25 mouse cellular contexts compared by ENCODE assay signal in the genomic region with DNA sequence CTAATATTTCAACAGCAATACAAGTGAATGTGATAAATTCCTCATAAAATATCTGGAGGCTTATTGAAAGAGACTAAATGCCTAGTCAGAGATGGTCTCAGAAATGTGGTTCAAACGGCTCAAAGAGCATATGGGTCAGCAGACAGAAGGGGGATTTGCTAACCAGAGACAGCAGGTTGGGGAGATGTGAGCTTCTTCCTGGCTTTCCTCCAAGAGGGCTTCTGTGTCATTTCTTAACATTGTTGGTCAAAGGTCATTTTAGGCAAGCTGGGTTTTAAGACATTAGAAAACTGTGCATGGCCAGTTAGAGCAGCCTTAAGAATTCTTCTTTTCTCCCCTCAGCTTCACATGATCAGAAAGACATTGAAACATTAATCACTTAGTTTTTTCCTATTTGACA.
A peak's percentile ranks its signal among the peaks of the same experiment; 100 is the strongest.
DNase-seq lines count a peak whose midpoint lies in the region; ATAC-seq lines count a peak whose summit lies in the region.
"Had no signal": no experiment of that assay in that cellular context is flagged by ENCODE, and none has a peak within 500 bp of the region (broad histone marks: within the 10 kb centered on the region; RNA-seq: fewer than 3 reads in every experiment).

No protein-coding gene starts in this region.

- 47% methylated on average over 1 of the region's 1 CpGs for WGBS in heart, embryonic 13.5 days
- 94% methylated on average over 1 of the region's 1 CpGs for WGBS in kidney, embryonic 15.5 days

- no peaks in the 10 kb centered on the region for H3K36me3 ChIP-seq in heart, embryonic 13.5 days
- H3K36me3 ChIP-seq in kidney, embryonic 15.5 days, result no peaks in the 10 kb centered on the region
- H3K36me3 ChIP-seq: hindbrain, embryonic 12.5 days; intestine, embryonic 15.5 days; liver, embryonic 12.5 days; midbrain, embryonic 12.5 days; neural tube, embryonic 13.5 days had no signal

- ATAC-seq in heart, embryonic 13.5 days (ENCODE audit: extremely low read depth, insufficient number of reproducible peaks, low FRiP score, low TSS enrichment), result no peak
- no peak for ATAC-seq in kidney, embryonic 15.5 days (replicated peaks; ENCODE audit: low FRiP score)
- ATAC-seq: forebrain, embryonic 13.5 days; hindbrain, postnatal 0 days; intestine, embryonic 15.5 days; liver, embryonic 12.5 days; liver, postnatal 0 days; Patski had no signal

- no peak overlapping the region for H3K4me2 ChIP-seq in heart, embryonic 13.5 days
- H3K4me2 ChIP-seq in kidney, embryonic 15.5 days, result no peak overlapping the region
- H3K4me2 ChIP-seq: forebrain, embryonic 13.5 days; hindbrain, embryonic 12.5 days; intestine, embryonic 15.5 days; liver, embryonic 12.5 days; midbrain, embryonic 12.5 days; neural tube, embryonic 13.5 days had no signal

- peaks cover 38% of the 10 kb centered on the region for H3K4me1 ChIP-seq in heart, embryonic 13.5 days
- H3K4me1 ChIP-seq in kidney, embryonic 15.5 days, result no peaks in the 10 kb centered on the region
- H3K4me1 ChIP-seq: forebrain, embryonic 13.5 days; hindbrain, embryonic 12.5 days; intestine, embryonic 15.5 days; midbrain, embryonic 12.5 days had no signal

- DNase-seq in cerebellum, adult 9-11 months, result peak; percentile 39
- DNase-seq in cerebellum, adult 18-20 months, result no peak
- DNase-seq in heart, postnatal 4 days, result no peak
- peak; percentile 22 for DNase-seq in kidney, postnatal 14 days
- peak; percentile 13 for DNase-seq in retina, postnatal 7 days (ENCODE audit: low read depth, low spot score)
- no peak for DNase-seq in embryo, embryonic 11 days
- DNase-seq: adrenal gland, postnatal 14 days; gastrocnemius, postnatal 36 days; heart, postnatal 14 days; kidney, postnatal 4 days; left cerebral cortex, postnatal 4 days; liver, postnatal 0 days; lung, postnatal 36 days; spleen, adult 18-20 months; thymus, postnatal 14 days had no signal

- no peak overlapping the region for H3K9ac ChIP-seq in heart, embryonic 13.5 days
- H3K9ac ChIP-seq in kidney, embryonic 15.5 days, result no peak overlapping the region
- H3K9ac ChIP-seq: forebrain, embryonic 13.5 days; hindbrain, embryonic 12.5 days; intestine, embryonic 15.5 days; liver, embryonic 12.5 days; liver, postnatal 0 days; midbrain, embryonic 12.5 days; neural tube, embryonic 13.5 days had no signal

- H3K27ac ChIP-seq in heart, embryonic 13.5 days (replicated peaks), result 0 out of 2 replicates have a peak overlapping the region, but pooled peaks have one; percentile 12
- no peak overlapping the region for H3K27ac ChIP-seq in kidney, embryonic 15.5 days
- H3K27ac ChIP-seq: forebrain, embryonic 13.5 days; hindbrain, embryonic 12.5 days; hindbrain, postnatal 0 days; intestine, embryonic 15.5 days; liver, embryonic 12.5 days; midbrain, embryonic 12.5 days; neural tube, embryonic 13.5 days had no signal

- no peaks in the 10 kb centered on the region for H3K27me3 ChIP-seq in heart, embryonic 13.5 days (replicated peaks)
- H3K27me3 ChIP-seq in kidney, embryonic 15.5 days, result no peaks in the 10 kb centered on the region
- H3K27me3 ChIP-seq: forebrain, embryonic 13.5 days; hindbrain, embryonic 12.5 days; intestine, embryonic 15.5 days; liver, embryonic 12.5 days; midbrain, embryonic 12.5 days; neural tube, embryonic 13.5 days; Patski had no signal

- H3K9me3 ChIP-seq in heart, embryonic 13.5 days, result no peaks in the 10 kb centered on the region
- no peaks in the 10 kb centered on the region for H3K9me3 ChIP-seq in kidney, embryonic 15.5 days (replicated peaks)
- H3K9me3 ChIP-seq: forebrain, embryonic 13.5 days; hindbrain, embryonic 12.5 days; intestine, embryonic 15.5 days; liver, embryonic 12.5 days; midbrain, embryonic 12.5 days; neural tube, embryonic 13.5 days had no signal

- H3K4me3 ChIP-seq in heart, embryonic 13.5 days, result no peak overlapping the region
- H3K4me3 ChIP-seq in kidney, embryonic 15.5 days (replicated peaks), result no peak overlapping the region
- H3K4me3 ChIP-seq: forebrain, embryonic 13.5 days; hindbrain, embryonic 12.5 days; intestine, embryonic 15.5 days; liver, embryonic 12.5 days; midbrain, embryonic 12.5 days; neural tube, embryonic 13.5 days had no signal

Comparison
In these comparisons a context has a peak if more than half of its experiments do, and no peak if none do; other contexts are left out.
1. DNase-seq: peak in cerebellum, adult 9-11 months (single experiment), kidney, postnatal 14 days (single experiment) and retina, postnatal 7 days (single experiment); none in cerebellum, adult 18-20 months (0 of 2), heart, postnatal 4 days (single experiment) and embryo, embryonic 11 days (single experiment).